Mouse (Mus musculus) cerebellum, adult 2 months (tissue): ENCODE measurements around the gene Cabp4. TPM values are rescaled to one million over a fixed set of nuclear protein-coding genes. Genes with fewer than 3 reads are reported as not detected.
A peak's percentile ranks its signal among the peaks of the same experiment; 100 is the strongest.

Experiments
- DNase-seq, 2 experiments: peaks; one replicate each; pipeline ENCODE4 v3.0.0; 2021
- H3K27ac ChIP-seq: fragments of 200-500 bp; 2 replicates; pipeline ENCODE4 v1.5.1; 2012; ENCODE audit warnings: low read length, control low read depth, inconsistent platforms; ENCODE audit not compliant: insufficient read depth
- H3K27me3 ChIP-seq: fragments of 200-500 bp; 2 replicates; pipeline ENCODE4 v1.6.1; 2012; ENCODE audit warnings: inconsistent platforms, mild to moderate bottlenecking, low read length, moderate library complexity; ENCODE audit not compliant: control insufficient read depth, insufficient read depth
- H3K4me1 ChIP-seq: fragments of 200-500 bp; 2 replicates; pipeline ENCODE4 v1.6.1; 2011; ENCODE audit warnings: low read length; ENCODE audit not compliant: control insufficient read depth, insufficient read depth
- H3K4me3 ChIP-seq: fragments of 200-500 bp; replicated peaks from 2 replicates; pipeline ENCODE3; 2011; ENCODE audit warnings: mild to moderate bottlenecking, low read depth, low read length, control low read depth; ENCODE audit not compliant: insufficient read depth
- CTCF ChIP-seq: fragments of 200-500 bp; IDR thresholded peaks from 2 replicates; pipeline ENCODE4 v1.5.1; 2011; ENCODE audit warnings: low read depth, mild to moderate bottlenecking, control low read depth, low read length, moderate library complexity, borderline replicate concordance; ENCODE audit not compliant: insufficient read depth
- POLR2A ChIP-seq: fragments of 200-500 bp; IDR thresholded peaks from 2 replicates; pipeline ENCODE4 v1.6.1; 2011; ENCODE audit warnings: low read length, control low read depth, borderline replicate concordance; ENCODE audit not compliant: insufficient read depth
- WGBS: fragments of 180-500 bp; shearing (Covaris S2); methylation state at CpG from one replicate; pipeline ENCODE4 v1.1.7; 2018; 5-methylcytosine and 5-hydroxymethylcytosine counted together
- polyA plus RNA-seq: library from polyadenylated mRNA; depleted of rRNA; stranded (reverse); fragments of >200 nt; gene quantifications from 2 replicates; pipeline ENCODE4 v1.2.3, GENCODE M21; 2012

Gene Cabp4
- polyA plus RNA-seq, 1 experiment = 0.16 TPM

- Histone ChIP-seq H3K4me3 (peak overlapping the region; percentile 38), H3K4me1 (peaks cover 28% of the 10 kb centered on the region), H3K27ac (peak overlapping the region; percentile 94), H3K27me3 (no peaks in the 10 kb centered on the region)
- peak; percentile 92 to 94 for DNase-seq
- 7% methylated on average over 9 of the region's 9 CpGs for WGBS
- TF ChIP-seq CTCF (peak; percentile 94), POLR2A (peak; percentile 36; the same call in 1 of the 2 replicates)
Measured at GRCm38 (mm10) chr19:4099056-4099455, 44.8 kb downstream of the Cabp4 start.

- no peak for TF ChIP-seq CTCF
- TF ChIP-seq POLR2A = no peak
- no peaks in the 10 kb centered on the region for H3K27me3 ChIP-seq
- H3K4me1 ChIP-seq = peaks cover 22% of the 10 kb centered on the region
- WGBS = 57% methylated on average over 13 of the region's 13 CpGs
- H3K27ac ChIP-seq = peak overlapping the region; percentile 44; the same call in 1 of the 2 replicates
- DNase-seq = peak; percentile 38 to 53
- H3K4me3 ChIP-seq = peak overlapping the region; percentile 70
Measured at GRCm38 (mm10) chr19:4098426-4098825, 45.4 kb downstream of the Cabp4 start.

GRCm38 (mm10) chr19:4097441-4097825 is 46.4 kb downstream of the Cabp4 start:
- H3K4me3 ChIP-seq = peak overlapping the region; percentile 70
- no peak for TF ChIP-seq POLR2A
- TF ChIP-seq CTCF = no peak
- no peaks in the 10 kb centered on the region for H3K27me3 ChIP-seq
- H3K27ac ChIP-seq = 0 out of 2 replicates have a peak overlapping the region, but pooled peaks have one; percentile 8
- peaks cover 15% of the 10 kb centered on the region; the same call in 1 of the 2 replicates for H3K4me1 ChIP-seq
- WGBS = 1% methylated on average over 21 of the region's 21 CpGs
- DNase-seq = no peak

GRCm38 (mm10) chr19:4096642-4097440 is 47.0 kb downstream of the Cabp4 start, which contains the start of gene Cdk2ap2:
Gene Cdk2ap2, plus strand, starts transcription at chr19:4097182.
- Histone ChIP-seq H3K4me3 (peak within 1 kb of the TSS; percentile 70), H3K27ac (peak within 1 kb of the TSS; percentile 87), H3K27me3 (no peaks in the 10 kb centered on the region), H3K4me1 (peaks cover 12% of the 10 kb centered on the region; the same call in 1 of the 2 replicates)
- TF ChIP-seq POLR2A (peak; percentile 89), CTCF (no peak)
- peak; percentile 100 for DNase-seq
- under 1% methylated on average over 64 of the region's 65 CpGs for WGBS

GRCm38 (mm10) chr19:4095802-4096201 is 48.0 kb downstream of the Cabp4 start:
- Histone ChIP-seq H3K4me3 (no peak overlapping the region), H3K27ac (no peak overlapping the region)

GRCm38 (mm10) chr19:4094774-4095303 is 49.0 kb downstream of the Cabp4 start:
- TF ChIP-seq CTCF (no peak), POLR2A (no peak)
- no peak overlapping the region for H3K4me3 ChIP-seq

More at GRCm38 (mm10) chr19:4095802-4096201, 48.0 kb downstream of the Cabp4 start:
- no peak for DNase-seq
- peaks cover 8% of the 10 kb centered on the region; the same call in 1 of the 2 replicates for H3K4me1 ChIP-seq
- TF ChIP-seq CTCF (no peak), POLR2A (no peak)
- 83% methylated on average over 3 of the region's 3 CpGs for WGBS
- H3K27me3 ChIP-seq = no peaks in the 10 kb centered on the region

GRCm38 (mm10) chr19:4094348-4094747 is 49.5 kb downstream of the Cabp4 start:
- TF ChIP-seq CTCF (no peak), POLR2A (no peak)
- WGBS = 75% methylated on average over 3 of the region's 3 CpGs
- no peak for DNase-seq
- no peak overlapping the region for H3K4me3 ChIP-seq
- H3K27ac ChIP-seq = no peak overlapping the region
- H3K27me3 ChIP-seq = no peaks in the 10 kb centered on the region
- H3K4me1 ChIP-seq = peaks cover 5% of the 10 kb centered on the region; the same call in 1 of the 2 replicates

More at GRCm38 (mm10) chr19:4094774-4095303, 49.0 kb downstream of the Cabp4 start:
- Histone ChIP-seq H3K4me1 (peaks cover 8% of the 10 kb centered on the region; the same call in 1 of the 2 replicates), H3K27me3 (no peaks in the 10 kb centered on the region), H3K27ac (no peak overlapping the region)
- 77% methylated on average over 5 of the region's 5 CpGs for WGBS
- no peak for DNase-seq
